Mouse (Mus musculus) olfactory bulb, adult 2 months (tissue): ENCODE results near the gene Dapp1. TPM values are rescaled to one million over a fixed set of nuclear protein-coding genes. Genes with fewer than 3 reads are reported as not detected.

Experiments
- H3K27ac ChIP-seq: fragments of 200-500 bp; 2 replicates; pipeline ENCODE4 v1.5.1; 2012; ENCODE audit warnings: low read depth, low read length; ENCODE audit not compliant: insufficient read depth
- H3K4me1 ChIP-seq: fragments of 200-500 bp; 2 replicates; pipeline ENCODE4 v1.6.1; 2012; ENCODE audit warnings: low read length; ENCODE audit not compliant: control insufficient read depth, insufficient read depth
- H3K4me3 ChIP-seq: fragments of 200-500 bp; 2 replicates; pipeline ENCODE4 v1.5.1; 2012; ENCODE audit warnings: mild to moderate bottlenecking, low read depth, low read length, moderate library complexity; ENCODE audit not compliant: insufficient read depth
- CTCF ChIP-seq: fragments of 200-500 bp; IDR thresholded peaks from 2 replicates; pipeline ENCODE4 v1.5.1; 2012; ENCODE audit warnings: low read depth, mild to moderate bottlenecking, low read length, moderate library complexity; ENCODE audit not compliant: insufficient read depth
- POLR2A ChIP-seq: fragments of 200-500 bp; IDR thresholded peaks from 2 replicates; pipeline ENCODE4 v1.6.1; 2012; ENCODE audit warnings: mild to moderate bottlenecking, low read depth, low read length, moderate library complexity; ENCODE audit not compliant: insufficient read depth
- WGBS: fragments of 180-500 bp; shearing (Covaris S2); methylation state at CpG from one replicate; pipeline ENCODE4 v1.1.7; 2018; 5-methylcytosine and 5-hydroxymethylcytosine counted together
- polyA plus RNA-seq: library from polyadenylated mRNA; stranded (reverse); fragments of >200 nt; gene quantifications from 2 replicates; pipeline ENCODE4 v1.2.4, GENCODE M21; 2012; ENCODE audit warnings: low replicate concordance; ENCODE audit not compliant: missing spikeins, insufficient read depth, insufficient read length

Dapp1 gene
- polyA plus RNA-seq, 1 experiment = not detected

DNA sequence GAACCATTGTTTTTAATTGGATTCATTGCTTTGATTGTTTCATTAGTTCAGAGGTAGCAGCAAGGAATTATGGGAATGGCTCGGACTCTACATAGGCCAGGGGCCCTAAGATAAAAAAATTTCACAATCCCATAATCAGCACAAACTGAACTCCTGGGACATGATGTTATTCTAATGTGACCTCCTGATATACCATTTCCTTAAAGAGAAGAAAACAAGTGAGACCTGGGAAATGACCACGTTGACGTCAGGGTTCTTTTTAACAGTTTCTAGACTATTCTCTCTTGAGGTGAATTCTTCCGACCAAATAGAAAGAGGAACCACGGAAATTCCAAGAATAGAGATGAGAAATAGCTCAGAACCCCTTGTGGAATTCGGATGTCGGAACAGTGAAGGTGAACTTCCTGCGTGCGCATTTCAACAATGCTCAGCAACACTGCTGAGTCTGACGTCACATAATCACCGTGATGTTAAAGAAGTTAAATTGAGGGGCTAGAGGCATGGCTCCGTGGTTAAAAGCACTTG is 39.2 kb downstream of the Dapp1 start:
- H3K27ac ChIP-seq = no peak overlapping the region
- WGBS = 90% methylated on average over 12 of the region's 12 CpGs
- TF ChIP-seq CTCF = no peak

DNA sequence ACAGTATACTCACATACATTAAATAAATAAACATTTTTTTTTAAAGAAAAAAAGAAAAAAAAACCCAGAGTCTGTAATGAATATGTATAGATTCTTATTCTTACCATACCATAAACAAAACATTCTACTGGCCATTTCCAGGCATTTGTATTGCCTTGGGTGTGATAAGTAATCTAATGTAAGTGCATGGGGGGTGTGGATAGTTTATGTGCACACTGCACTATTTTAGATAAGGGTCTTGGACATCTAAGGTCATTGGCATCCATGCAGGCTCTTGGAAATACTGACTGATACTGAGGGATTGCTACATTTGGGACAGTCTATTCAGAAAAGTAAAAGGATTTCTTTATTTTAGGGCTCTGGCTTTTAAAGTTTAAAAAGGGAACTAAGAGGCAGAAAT is 39.8 kb downstream of the Dapp1 start:
- TF ChIP-seq POLR2A (no peak), CTCF (no peak)
- Histone ChIP-seq H3K4me1 (no peaks in the 10 kb centered on the region), H3K27ac (no peak overlapping the region), H3K4me3 (no peak overlapping the region)

More for the DNA sequence above, 39.2 kb downstream of the Dapp1 start:
- Histone ChIP-seq H3K4me1 (no peaks in the 10 kb centered on the region), H3K4me3 (no peak overlapping the region)

DNA sequence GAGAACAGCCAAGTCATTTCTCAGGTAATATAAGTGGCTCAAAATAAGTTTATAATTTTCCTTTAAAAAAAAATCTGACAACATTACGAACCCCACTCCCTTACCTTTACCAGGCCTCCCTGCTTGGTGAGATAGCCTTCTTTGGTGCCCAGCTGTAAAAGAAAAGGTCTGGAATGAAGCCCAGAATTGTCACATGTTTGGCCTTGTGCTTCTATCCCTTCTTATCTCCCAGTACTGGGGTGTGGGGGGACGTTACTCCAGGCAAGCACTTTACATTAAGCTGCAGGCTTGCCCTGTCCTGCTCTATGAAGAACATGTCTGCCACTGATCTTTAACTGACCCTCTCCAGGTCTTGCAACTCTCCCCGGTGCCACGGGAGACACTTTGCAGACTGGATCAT is 40.6 kb downstream of the Dapp1 start:
- 66% methylated on average over 4 of the region's 4 CpGs for WGBS
- H3K27ac ChIP-seq = no peak overlapping the region
- TF ChIP-seq POLR2A (no peak), CTCF (no peak)
- H3K4me3 ChIP-seq = no peak overlapping the region
- H3K4me1 ChIP-seq = no peaks in the 10 kb centered on the region

DNA sequence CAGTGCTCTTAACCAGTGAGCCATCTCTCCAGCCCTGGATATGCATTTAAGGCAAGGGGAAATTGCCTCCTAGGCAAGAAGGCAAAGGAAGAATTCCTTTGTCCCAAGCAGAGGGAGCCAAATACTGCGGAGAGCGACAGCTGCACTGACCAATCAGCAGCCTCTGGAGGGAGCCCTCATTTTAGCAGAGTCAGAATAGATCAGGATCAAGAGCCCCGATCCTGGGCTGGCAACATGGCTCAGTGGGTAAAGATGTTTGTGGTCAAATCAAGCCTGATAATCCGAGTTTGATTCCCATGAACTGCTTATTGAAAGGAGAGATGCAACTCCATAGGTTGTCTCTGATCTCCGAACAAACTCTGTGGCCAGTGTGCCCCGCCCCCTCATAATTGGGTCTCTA is 42.7 kb downstream of the Dapp1 start:
- no peak overlapping the region for H3K4me3 ChIP-seq
- H3K27ac ChIP-seq = no peak overlapping the region
- TF ChIP-seq CTCF (no peak), POLR2A (no peak)
- 45% methylated on average over 6 of the region's 6 CpGs for WGBS
- H3K4me1 ChIP-seq = no peaks in the 10 kb centered on the region

DNA sequence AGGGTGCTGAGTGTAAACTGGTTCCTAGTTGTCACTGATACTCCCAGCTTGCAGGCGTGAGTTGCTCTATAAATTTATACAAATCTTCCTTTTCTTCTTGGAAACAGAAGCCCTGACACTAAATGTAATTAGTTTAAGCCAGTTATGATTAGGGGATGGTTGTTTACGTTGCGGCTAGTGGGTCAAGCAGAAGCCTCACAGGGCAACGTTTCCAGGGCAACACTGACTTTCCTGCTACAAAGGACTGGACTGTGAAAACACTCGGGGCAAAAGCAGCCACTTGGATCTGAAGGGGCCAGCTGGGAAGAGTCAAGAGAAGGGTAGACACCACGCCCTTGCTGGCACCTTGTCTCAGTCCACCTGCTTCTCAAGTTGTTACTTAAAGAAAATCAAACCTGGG is 44.8 kb downstream of the Dapp1 start:
- TF ChIP-seq CTCF (no peak), POLR2A (no peak)
- 53% methylated on average over 6 of the region's 6 CpGs for WGBS
- no peak overlapping the region for H3K27ac ChIP-seq
- no peaks in the 10 kb centered on the region for H3K4me1 ChIP-seq
- H3K4me3 ChIP-seq = no peak overlapping the region

DNA sequence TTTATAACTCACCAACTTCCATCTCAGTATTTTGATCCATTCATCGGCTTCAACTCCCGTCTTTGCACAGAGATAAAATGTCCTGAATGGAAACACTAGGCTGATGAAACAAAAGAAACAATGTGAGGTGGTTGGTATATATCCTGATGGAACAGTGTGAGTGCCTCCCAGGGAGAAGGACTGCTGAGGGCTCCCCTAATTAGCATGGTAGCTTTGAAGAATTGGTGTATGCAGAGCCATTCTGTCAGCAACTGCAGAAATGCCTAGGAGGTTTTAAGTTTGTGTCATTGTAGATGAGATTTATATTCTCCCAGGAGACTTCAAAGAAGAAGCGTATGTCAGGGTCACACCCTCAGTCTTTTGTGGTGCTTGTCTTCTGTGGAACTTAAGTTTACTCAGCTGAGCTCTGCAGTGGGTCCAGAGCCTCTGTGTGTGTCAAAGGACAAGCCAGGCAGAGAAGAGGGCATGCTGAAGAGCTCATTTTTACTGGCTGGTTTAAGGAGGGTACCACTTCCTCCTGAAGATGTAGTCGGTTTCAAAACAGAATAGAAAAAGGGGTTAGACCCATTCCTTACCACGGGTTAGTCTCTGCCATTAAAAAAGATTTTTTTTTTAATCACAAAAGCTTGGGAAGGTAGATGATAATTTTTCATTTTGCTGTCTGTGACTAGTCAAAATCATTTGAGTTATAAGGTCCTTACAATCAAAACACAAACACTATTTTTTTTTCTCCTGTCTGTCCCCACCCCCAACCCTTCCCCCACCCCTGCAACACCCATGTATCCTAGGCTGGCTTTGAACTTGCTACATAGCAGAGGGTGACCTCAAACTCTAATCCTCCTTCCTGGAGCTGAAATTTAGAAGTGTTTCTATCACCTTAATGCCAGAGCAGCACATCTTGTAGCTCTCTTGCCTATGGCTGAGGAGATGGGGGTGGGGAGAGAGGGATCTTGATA is 45.5 kb downstream of the Dapp1 start:
- Histone ChIP-seq H3K27ac (no peak overlapping the region), H3K4me3 (no peak overlapping the region), H3K4me1 (no peaks in the 10 kb centered on the region)
- 60% methylated on average over 5 of the region's 5 CpGs for WGBS
- no peak for TF ChIP-seq POLR2A
- no peak for TF ChIP-seq CTCF

DNA sequence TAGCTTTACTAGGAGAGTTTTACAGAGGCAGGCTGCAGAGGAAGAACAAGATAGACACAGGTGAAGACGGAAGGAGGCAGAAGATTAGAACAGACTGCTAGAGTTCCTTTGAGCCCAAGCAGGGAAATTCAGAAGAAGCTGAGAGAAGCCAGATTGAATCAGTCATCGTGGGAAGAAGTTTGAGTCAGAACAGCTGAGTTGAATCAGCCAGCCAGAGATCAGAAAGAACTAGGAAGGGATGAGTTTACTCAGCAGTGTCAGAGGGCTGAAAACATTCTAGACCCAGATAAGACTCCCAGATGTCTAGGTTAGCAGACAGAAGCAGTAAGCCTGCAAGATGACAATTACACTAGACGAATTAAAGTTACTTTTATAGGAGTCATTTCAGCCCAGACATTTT is 47.4 kb downstream of the Dapp1 start:
- Histone ChIP-seq H3K4me1 (no peaks in the 10 kb centered on the region), H3K4me3 (no peak overlapping the region), H3K27ac (no peak overlapping the region)
- 78% methylated on average over 3 of the region's 3 CpGs for WGBS
- TF ChIP-seq CTCF (no peak), POLR2A (no peak)

DNA sequence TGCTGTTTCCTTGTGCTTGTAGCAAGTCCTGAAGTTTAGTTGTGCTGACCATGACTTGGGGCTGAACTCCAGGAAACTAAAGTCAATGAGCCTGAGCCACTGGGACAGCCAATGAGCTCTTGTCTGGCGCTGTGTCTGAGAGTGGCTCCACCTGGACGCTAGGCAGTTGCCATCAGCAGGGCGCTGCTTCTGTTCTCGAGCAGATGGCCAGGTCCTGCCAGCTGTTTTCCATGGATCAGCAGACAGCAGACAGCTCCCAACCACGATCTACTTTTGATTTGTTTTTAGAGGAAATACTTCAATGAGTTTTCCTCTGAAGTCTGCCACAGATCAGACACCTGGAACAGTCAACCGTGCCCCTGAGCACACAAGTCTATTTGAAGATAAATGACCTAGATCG is 48.6 kb downstream of the Dapp1 start:
- TF ChIP-seq CTCF = no peak
- TF ChIP-seq POLR2A = no peak
- no peak overlapping the region for H3K4me3 ChIP-seq
- H3K27ac ChIP-seq = no peak overlapping the region
- WGBS = 83% methylated on average over 7 of the region's 7 CpGs
- H3K4me1 ChIP-seq = no peaks in the 10 kb centered on the region

DNA sequence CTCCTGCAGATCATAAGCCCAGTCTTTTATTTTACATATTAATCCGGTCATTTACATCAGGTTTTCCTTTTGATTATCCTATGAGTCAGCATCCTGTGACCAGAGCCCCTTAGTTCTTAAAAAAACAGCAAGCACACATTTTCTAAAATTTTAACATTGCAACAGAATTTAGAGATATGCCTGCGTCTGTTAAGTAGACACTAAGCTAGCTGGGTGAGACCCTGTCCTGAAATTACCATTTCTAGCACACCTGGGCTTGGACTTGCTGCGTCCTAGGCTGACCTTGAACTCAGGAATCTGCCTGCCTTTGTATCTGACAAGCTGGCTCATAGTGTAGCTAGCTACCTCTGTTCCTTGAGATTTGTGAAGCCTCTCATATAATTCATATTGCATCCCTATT is 51.4 kb downstream of the Dapp1 start:
- no peak overlapping the region for H3K27ac ChIP-seq
- H3K4me1 ChIP-seq = no peaks in the 10 kb centered on the region
- TF ChIP-seq CTCF = no peak
- TF ChIP-seq POLR2A = no peak
- 88% methylated on average over 3 of the region's 3 CpGs for WGBS
- H3K4me3 ChIP-seq = no peak overlapping the region

DNA sequence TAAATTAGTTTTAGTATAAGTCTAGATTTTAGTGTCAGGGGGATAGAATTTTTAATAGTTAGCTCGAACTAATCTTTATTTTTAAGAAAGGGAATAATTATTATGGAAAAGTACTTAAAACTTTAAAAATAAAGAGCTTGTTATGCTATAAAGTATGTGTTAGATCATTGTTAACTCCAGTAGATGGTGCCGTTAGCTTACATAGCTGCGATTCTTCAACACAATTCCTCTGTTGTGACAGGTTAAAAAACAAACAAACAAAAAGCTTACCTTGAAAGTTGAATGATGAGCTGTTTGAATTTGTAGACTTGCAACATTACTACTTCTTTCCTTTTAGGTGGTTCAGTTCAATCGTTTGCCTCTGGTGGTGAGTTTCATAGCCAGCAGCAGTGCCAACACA is 54.3 kb downstream of the Dapp1 start:
- TF ChIP-seq CTCF (no peak), POLR2A (no peak)
- H3K4me3 ChIP-seq = no peak overlapping the region
- no peak overlapping the region for H3K27ac ChIP-seq
- 83% methylated on average over 4 of the region's 4 CpGs for WGBS
- no peaks in the 10 kb centered on the region for H3K4me1 ChIP-seq
